16 mouse cellular contexts compared by ENCODE assay signal in the genomic region with DNA sequence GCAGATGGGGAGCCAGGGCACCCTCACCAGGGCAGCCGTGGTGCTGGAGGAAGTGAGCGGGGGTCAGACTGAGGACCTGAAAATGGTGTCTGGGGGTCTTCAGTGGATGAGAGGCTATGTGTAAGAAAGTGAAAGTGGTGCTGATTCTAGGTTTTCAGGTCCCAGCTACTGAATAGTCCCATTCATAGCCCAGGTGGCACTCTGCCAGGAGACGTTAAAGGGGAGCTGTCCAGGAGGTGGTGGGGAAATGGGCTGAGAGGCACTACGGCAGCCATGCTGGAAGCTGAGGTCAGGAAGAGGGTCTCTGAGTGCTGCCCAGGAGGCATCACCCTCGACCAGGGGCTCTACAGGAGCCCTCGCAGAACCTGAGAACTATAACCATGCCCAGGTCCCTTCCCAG. TPM values are rescaled to one million over a fixed set of nuclear protein-coding genes. Genes with fewer than 3 reads are reported as not detected.
A peak's percentile ranks its signal among the peaks of the same experiment; 100 is the strongest.
DNase-seq lines count a peak whose midpoint lies in the region; ATAC-seq and TF ChIP-seq lines count a peak whose summit lies in the region.
"Had no signal": no experiment of that assay in that cellular context is flagged by ENCODE, and none has a peak within 500 bp of the region (broad histone marks: within the 10 kb centered on the region; RNA-seq: fewer than 3 reads in every experiment).

No protein-coding gene starts in this region.

- peaks cover 19% of the 10 kb centered on the region; the same call in 1 of the 2 replicates for H3K36me3 ChIP-seq in lung, embryonic 14.5 days (ENCODE audit: insufficient read depth)
- no peaks in the 10 kb centered on the region for H3K36me3 ChIP-seq in hindbrain, postnatal 0 days (ENCODE audit: insufficient read depth, low read length)

- intact Hi-C loops in gastrocnemius, adult 2 months (cut with DNase I), result no loop called here

- 54% methylated on average over 6 of the region's 6 CpGs for WGBS in lung, embryonic 14.5 days
- 67% methylated on average over 6 of the region's 6 CpGs for WGBS in hindbrain, postnatal 0 days

- H3K9ac ChIP-seq in lung, embryonic 14.5 days, result no peak overlapping the region
- H3K9ac ChIP-seq in hindbrain, postnatal 0 days (replicated peaks; ENCODE audit: low read length), result 0 out of 2 replicates have a peak overlapping the region, but pooled peaks have one; percentile 9
- H3K9ac ChIP-seq: liver, embryonic 13.5 days; neural tube, embryonic 12.5 days had no signal

- no peaks in the 10 kb centered on the region for H3K27me3 ChIP-seq in lung, embryonic 14.5 days (ENCODE audit: insufficient read depth, low read length)
- H3K27me3 ChIP-seq in hindbrain, postnatal 0 days (ENCODE audit: insufficient read depth, low read length), result no peaks in the 10 kb centered on the region
- H3K27me3 ChIP-seq: liver, embryonic 13.5 days; megakaryocyte, embryonic 14.5 days; neural tube, embryonic 12.5 days had no signal

- no peak overlapping the region for H3K4me2 ChIP-seq in lung, embryonic 14.5 days
- no peak overlapping the region for H3K4me2 ChIP-seq in hindbrain, postnatal 0 days (ENCODE audit: low read depth, low read length)
- H3K4me2 ChIP-seq: liver, embryonic 13.5 days; neural tube, embryonic 12.5 days had no signal

- H3K4me3 ChIP-seq in gastrocnemius, adult 2 months, result no peak overlapping the region
- H3K4me3 ChIP-seq in lung, embryonic 14.5 days (ENCODE audit: low read depth, low read length), result no peak overlapping the region
- H3K4me3 ChIP-seq in hindbrain, postnatal 0 days (ENCODE audit: low read length), result no peak overlapping the region
- H3K4me3 ChIP-seq: liver, embryonic 13.5 days; megakaryocyte, embryonic 14.5 days; neural tube, embryonic 12.5 days had no signal

- H3K9me3 ChIP-seq in lung, embryonic 14.5 days (ENCODE audit: low read depth, low read length), result no peaks in the 10 kb centered on the region
- H3K9me3 ChIP-seq in hindbrain, postnatal 0 days (ENCODE audit: low read length), result no peaks in the 10 kb centered on the region
- H3K9me3 ChIP-seq: liver, embryonic 13.5 days; megakaryocyte, embryonic 14.5 days; neural tube, embryonic 12.5 days had no signal

- no peak for TF ChIP-seq CTCF in gastrocnemius, adult 2 months (IDR thresholded peaks at IDR 0.05)
- TF ChIP-seq CTCF in lung, embryonic 14.5 days (IDR thresholded peaks at IDR 0.05; ENCODE audit: low read depth), result no peak
- TF ChIP-seq CTCF in hindbrain, postnatal 0 days (IDR thresholded peaks at IDR 0.05; ENCODE audit: low read depth), result no peak

- peaks cover under 1% of the 10 kb centered on the region; the same call in 1 of the 2 replicates for H3K4me1 ChIP-seq in lung, embryonic 14.5 days (ENCODE audit: insufficient read depth)
- peaks cover 6% of the 10 kb centered on the region for H3K4me1 ChIP-seq in hindbrain, postnatal 0 days (ENCODE audit: insufficient read depth, low read length)

- no peak for DNase-seq in gastrocnemius, adult 2 months
- no peak for DNase-seq in gastrocnemius, postnatal 10 days
- peak; percentile 79 for DNase-seq in lung, embryonic 14.5 days
- no peak for DNase-seq in lung, adult 18-20 months
- DNase-seq in brain, adult 2 months (ENCODE audit: low read depth, low spot score), result peak; percentile 36
- DNase-seq in hindbrain, postnatal 0 days (ENCODE audit: low spot score), result peak; percentile 73
- DNase-seq in kidney, postnatal 36 days, result no peak
- DNase-seq: heart, adult 18-20 months; kidney, adult 18-20 months; liver, embryonic 13.5 days had no signal

- 0 out of 2 replicates have a peak, but pooled peaks have one; percentile 16 for ATAC-seq in lung, embryonic 14.5 days (ENCODE audit: insufficient read depth)
- ATAC-seq in hindbrain, postnatal 0 days, result no peak
- ATAC-seq in megakaryocyte progenitor cell, adult 5-6 weeks (replicated peaks; ENCODE audit: poor library complexity), result no peak

- H3K27ac ChIP-seq in gastrocnemius, adult 2 months, result peak overlapping the region; percentile 68
- H3K27ac ChIP-seq in lung, embryonic 14.5 days (ENCODE audit: low read depth), result peak overlapping the region; percentile 50
- H3K27ac ChIP-seq in hindbrain, postnatal 0 days, result peak overlapping the region; percentile 65
- H3K27ac ChIP-seq: liver, embryonic 13.5 days; neural tube, embryonic 12.5 days had no signal

RNA-seq across cellular contexts. Expression of gene Plekhm2, which starts 15.5 kb away (rescaled TPM):
- total RNA-seq in gastrocnemius, adult 2 months (2021), result 10 to 100 TPM; 32.9 to 34.7 TPM
- 10 to 100 TPM; 26.8 to 29.3 TPM for total RNA-seq in gastrocnemius, postnatal 10 days (2021)
- polyA plus RNA-seq in lung, embryonic 14.5 days (2014; fragmentation: Nextera tagmentation; extraction: Ambion mirVana), result 5.1 and 5.4 TPM in 2 replicates
- 45.8 and 47.6 TPM in 2 replicates for total RNA-seq in hindbrain, postnatal 0 days (2014; rRNA removed)
- 6.1 and 6.4 TPM in 2 replicates for polyA plus RNA-seq in hindbrain, postnatal 0 days (2015; fragmentation: Nextera tagmentation; extraction: Ambion mirVana)
- 7.2 and 12.8 TPM in 2 replicates for total RNA-seq in megakaryocyte progenitor cell, adult 5-6 weeks (2015)
- total RNA-seq in megakaryocyte progenitor cell, adult 5-6 weeks (2017), result 9.8 and 11.0 TPM in 2 replicates

RNA-seq across cellular contexts. Expression of gene Slc25a34, which starts 25.6 kb away (rescaled TPM):
- 10 to 100 TPM; 10.3 to 26.9 TPM for total RNA-seq in gastrocnemius, adult 2 months (2021)
- total RNA-seq in gastrocnemius, postnatal 10 days (2021), result 10 to 100 TPM; 10.5 to 12.8 TPM
- not detected in 2 replicates for polyA plus RNA-seq in lung, embryonic 14.5 days (2014; fragmentation: Nextera tagmentation; extraction: Ambion mirVana)
- 18.1 and 22.2 TPM in 2 replicates for total RNA-seq in hindbrain, postnatal 0 days (2014; rRNA removed)
- polyA plus RNA-seq in hindbrain, postnatal 0 days (2015; fragmentation: Nextera tagmentation; extraction: Ambion mirVana), result 3.0 and 3.6 TPM in 2 replicates
- not detected in 2 replicates for total RNA-seq in megakaryocyte progenitor cell, adult 5-6 weeks (2015)
- total RNA-seq in megakaryocyte progenitor cell, adult 5-6 weeks (2017), result not detected in 2 replicates
- polyA plus RNA-seq: neural tube, embryonic 12.5 days had no signal

RNA-seq across cellular contexts. Expression of gene Tmem82, which starts 30.8 kb away (rescaled TPM):
- 1 to 10 TPM in 1 of 2 experiments, under 1 TPM in 1; 0.61 to 3.2 TPM for total RNA-seq in gastrocnemius, adult 2 months (2021)
- 1 to 10 TPM; 1.7 to 2.2 TPM for total RNA-seq in gastrocnemius, postnatal 10 days (2021)
- 0.38 and 0.50 TPM in 2 replicates for polyA plus RNA-seq in lung, embryonic 14.5 days (2014; fragmentation: Nextera tagmentation; extraction: Ambion mirVana)
- total RNA-seq in hindbrain, postnatal 0 days (2014; rRNA removed), result 1.3 and 1.6 TPM in 2 replicates
- polyA plus RNA-seq in hindbrain, postnatal 0 days (2015; fragmentation: Nextera tagmentation; extraction: Ambion mirVana), result 1.3 and 1.5 TPM in 2 replicates
- 0.10 and 0.76 TPM in 2 replicates for total RNA-seq in megakaryocyte progenitor cell, adult 5-6 weeks (2015)
- 0.46 and 1.6 TPM in 2 replicates for total RNA-seq in megakaryocyte progenitor cell, adult 5-6 weeks (2017)
- polyA plus RNA-seq: C2C12 had no signal

RNA-seq across cellular contexts. Expression of gene Rsc1a1, which starts 36.2 kb away (rescaled TPM):
- 1 to 10 TPM; 3.8 to 5.6 TPM for total RNA-seq in gastrocnemius, adult 2 months (2021)
- 1 to 10 TPM; 2.8 to 5.5 TPM for total RNA-seq in gastrocnemius, postnatal 10 days (2021)
- polyA plus RNA-seq in lung, embryonic 14.5 days (2014; fragmentation: Nextera tagmentation; extraction: Ambion mirVana), result 0.38 and 3.2 TPM in 2 replicates
- 3.0 and 13.6 TPM in 2 replicates for total RNA-seq in hindbrain, postnatal 0 days (2014; rRNA removed)
- 0.32 TPM in 1 of 2 replicates, not detected in the other for polyA plus RNA-seq in hindbrain, postnatal 0 days (2015; fragmentation: Nextera tagmentation; extraction: Ambion mirVana)
- total RNA-seq in megakaryocyte progenitor cell, adult 5-6 weeks (2015), result 20.0 and 22.7 TPM in 2 replicates
- 6.6 and 7.6 TPM in 2 replicates for total RNA-seq in megakaryocyte progenitor cell, adult 5-6 weeks (2017)
- total RNA-seq: adrenal gland, adult 18-20 months had no signal
- polyA plus RNA-seq: neural tube, embryonic 12.5 days; stomach, postnatal 0 days had no signal

RNA-seq across cellular contexts. Expression of gene Fblim1, which starts 43.3 kb away (rescaled TPM):
- 1 to 10 TPM; 1.1 to 1.5 TPM for total RNA-seq in gastrocnemius, adult 2 months (2021)
- total RNA-seq in gastrocnemius, postnatal 10 days (2021), result 1 to 10 TPM; 3.8 to 6.6 TPM
- polyA plus RNA-seq in lung, embryonic 14.5 days (2014; fragmentation: Nextera tagmentation; extraction: Ambion mirVana), result 83.6 and 89.2 TPM in 2 replicates
- total RNA-seq in hindbrain, postnatal 0 days (2014; rRNA removed), result 22.5 and 26.7 TPM in 2 replicates
- polyA plus RNA-seq in hindbrain, postnatal 0 days (2015; fragmentation: Nextera tagmentation; extraction: Ambion mirVana), result 21.7 and 25.6 TPM in 2 replicates
- total RNA-seq in megakaryocyte progenitor cell, adult 5-6 weeks (2015), result not detected in 2 replicates
- 0.07 TPM in 1 of 2 replicates, not detected in the other for total RNA-seq in megakaryocyte progenitor cell, adult 5-6 weeks (2017)

Comparison
In these comparisons a context has a peak if more than half of its experiments do, and no peak if none do; other contexts are left out.
1. DNase-seq: peak in lung, embryonic 14.5 days (single experiment), brain, adult 2 months (single experiment) and hindbrain, postnatal 0 days (single experiment); none in gastrocnemius, adult 2 months (single experiment), gastrocnemius, postnatal 10 days (single experiment), lung, adult 18-20 months (0 of 2) and kidney, postnatal 36 days (0 of 2).
2. RNA of gene Slc25a34, which starts 25.6 kb away (total RNA-seq): 10.3 to 26.9 TPM in gastrocnemius, adult 2 months, 18.1 to 22.2 TPM in hindbrain, postnatal 0 days and 10.5 to 12.8 TPM in gastrocnemius, postnatal 10 days; not detected in megakaryocyte progenitor cell, adult 5-6 weeks; every median in the first group is over 10 times any median in the second.
3. Peak in every context shown above with its lines, with median percentiles within 50 percentile points of each other: H3K27ac ChIP-seq.